Mouse (Mus musculus) MEL (cell line): ENCODE data around the gene Nrxn3.

Experiments used
- CHD1 ChIP-seq: IDR thresholded peaks from 2 replicates; pipeline ENCODE4 v1.6.1; 2012; ENCODE audit warnings: low read depth, mild to moderate bottlenecking, inconsistent platforms, low read length, improper control_type of control experiment
- CTCF ChIP-seq, 3 experiments: IDR thresholded peaks in 2 of 3; conservative IDR thresholded peaks in 1 of 3; 2 replicates each; pipeline ENCODE4 v1.5.1; 2011 to 2012; ENCODE audit warnings: low read length in 3 of 3, low read depth in 2 of 3, mild to moderate bottlenecking in 2 of 3, improper control_type of control experiment in 1 of 3, inconsistent platforms in 1 of 3, mixed read lengths in 1 of 3, moderate library complexity in 1 of 3; ENCODE audit not compliant: control insufficient read depth in 1 of 3, insufficient read depth in 1 of 3, poor library complexity in 1 of 3, severe bottlenecking in 1 of 3
- E2F4 ChIP-seq: IDR thresholded peaks from 2 replicates; pipeline ENCODE4 v1.6.1; 2011; ENCODE audit warnings: low read depth, low read length, improper control_type of control experiment, borderline replicate concordance
- EP300 ChIP-seq, 2 experiments: IDR thresholded peaks; 2 replicates each; pipeline ENCODE4 v1.6.1; 2011; ENCODE audit warnings: improper control_type of control experiment in 2 of 2, low read length in 2 of 2, low read depth in 1 of 2, mild to moderate bottlenecking in 1 of 2
- KAT2A ChIP-seq: conservative IDR thresholded peaks from 2 replicates; pipeline ENCODE4 v1.6.1; 2012; ENCODE audit warnings: low read depth, low read length, improper control_type of control experiment, inconsistent platforms
- NRF1 ChIP-seq: IDR thresholded peaks from 2 replicates; pipeline ENCODE4 v1.6.1; 2014; ENCODE audit warnings: low read depth, mild to moderate bottlenecking, inconsistent platforms, low read length, improper control_type of control experiment, moderate library complexity; ENCODE audit not compliant: poor library complexity, insufficient read depth, severe bottlenecking
- POLR2A ChIP-seq, 2 experiments: IDR thresholded peaks; 2 replicates each; pipeline ENCODE4 v1.6.1; 2011 to 2012; ENCODE audit warnings: low read length in 2 of 2, mild to moderate bottlenecking in 2 of 2, control low read depth in 1 of 2, improper control_type of control experiment in 1 of 2, low read depth in 1 of 2, moderate library complexity in 1 of 2; ENCODE audit not compliant: control insufficient read depth in 1 of 2, insufficient read depth in 1 of 2, poor library complexity in 1 of 2
- POLR2AphosphoS5 ChIP-seq: IDR thresholded peaks from 2 replicates; pipeline ENCODE4 v1.6.1; 2012; ENCODE audit warnings: low read depth, borderline replicate concordance, mild to moderate bottlenecking, inconsistent platforms, low read length, moderate library complexity, mixed read lengths
- RCOR1 ChIP-seq: IDR thresholded peaks from 2 replicates; pipeline ENCODE4 v1.6.1; 2012; ENCODE audit warnings: low read depth, mild to moderate bottlenecking, inconsistent platforms, low read length, improper control_type of control experiment
- TAL1 ChIP-seq: IDR thresholded peaks from 2 replicates; pipeline ENCODE4 v1.6.1; 2012; ENCODE audit warnings: mild to moderate bottlenecking, inconsistent platforms, low read length, moderate library complexity, mixed read lengths
- TCF12 ChIP-seq: IDR thresholded peaks from 2 replicates; pipeline ENCODE4 v1.6.1; 2014; ENCODE audit warnings: low read depth, mild to moderate bottlenecking, inconsistent platforms, low read length, improper control_type of control experiment, moderate library complexity
- ZC3H11A ChIP-seq: IDR thresholded peaks from 2 replicates; pipeline ENCODE4 v1.6.1; 2012; ENCODE audit warnings: low read depth, mild to moderate bottlenecking, inconsistent platforms, low read length, improper control_type of control experiment
- ZKSCAN1 ChIP-seq: IDR thresholded peaks from 2 replicates; pipeline ENCODE4 v1.6.1; 2012; ENCODE audit warnings: low read depth, mild to moderate bottlenecking, inconsistent platforms, low read length, improper control_type of control experiment, moderate library complexity

GRCm38 (mm10) chr12:90181566-90181965 is 1458.9 kb downstream of the Nrxn3 start:
- TF ChIP-seq CTCF (IDR thresholded peaks at IDR 0.05 in 2 of 3, conservative IDR thresholded peaks at IDR 0.05 in 1 of 3; ENCODE audit: control insufficient read depth in 1 of 3, insufficient read depth in 1 of 3, low read depth in 2 of 3, low read length in 3 of 3, poor library complexity in 1 of 3, severe bottlenecking in 1 of 3) (no peak), TAL1 (no peak), POLR2AphosphoS5 (no peak), CHD1 (no peak), KAT2A (no peak), E2F4 (no peak), NRF1 (no peak), EP300 (IDR thresholded peaks at IDR 0.05; ENCODE audit: low read depth in 1 of 2, low read length in 2 of 2) (no peak), ZC3H11A (no peak), POLR2A (IDR thresholded peaks at IDR 0.05; ENCODE audit: control insufficient read depth in 1 of 2, insufficient read depth in 1 of 2, low read depth in 1 of 2, low read length in 2 of 2, poor library complexity in 1 of 2) (no peak), TCF12 (no peak), ZKSCAN1 (no peak), RCOR1 (no peak)
